In the genomic region with DNA sequence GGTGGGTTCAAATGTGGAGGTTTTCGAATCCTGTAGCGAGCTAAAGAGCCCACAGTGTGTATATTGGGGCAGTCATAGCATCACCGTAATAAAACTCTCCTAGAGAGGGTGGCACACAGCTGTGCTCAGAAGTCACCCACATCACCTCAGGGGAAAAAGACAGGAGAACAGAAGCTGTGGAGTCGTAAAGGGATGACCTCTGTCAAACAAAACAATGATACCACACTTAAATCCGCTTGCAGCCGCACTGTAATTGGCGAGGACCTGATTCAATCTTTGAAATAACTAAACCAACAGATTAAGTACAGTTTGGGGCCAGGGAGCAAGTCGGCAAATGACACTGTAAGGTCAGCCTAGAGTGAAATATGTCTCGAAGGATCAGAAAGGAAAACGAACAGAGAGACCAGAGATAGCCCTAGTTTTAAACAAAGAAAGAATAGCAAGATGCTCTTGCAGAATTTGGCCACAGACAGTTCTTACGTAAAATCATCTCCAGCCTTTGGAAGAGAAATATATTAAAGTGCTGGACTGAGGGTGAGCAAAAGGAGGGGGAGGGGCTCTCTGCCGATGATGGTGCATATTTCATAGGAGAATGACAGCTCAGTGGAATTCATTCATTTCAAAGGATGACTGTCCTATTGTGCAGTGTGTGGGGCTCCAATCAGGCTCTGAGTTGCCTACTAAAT, we compare ENCODE assay signal across 8 mouse cellular contexts. TPM values are rescaled to one million over a fixed set of nuclear protein-coding genes. Genes with fewer than 3 reads are reported as not detected.
DNase-seq lines count a peak whose midpoint lies in the region; ATAC-seq and TF ChIP-seq lines count a peak whose summit lies in the region.

No protein-coding gene starts in this region.

- H3K4me3 ChIP-seq in gastrocnemius, adult 2 months = peak overlapping the region; percentile 97
- H3K4me3 ChIP-seq in embryonic facial prominence, embryonic 14.5 days (ENCODE audit: low read depth, low read length) = peak overlapping the region; percentile 70
- peak overlapping the region; percentile 79 for H3K4me3 ChIP-seq in hindbrain, embryonic 11.5 days (ENCODE audit: low read depth, low read length)
- peak overlapping the region; percentile 81 for H3K4me3 ChIP-seq in myocyte

- H3K4me2 ChIP-seq in embryonic facial prominence, embryonic 14.5 days (ENCODE audit: low read depth, low read length) = peak overlapping the region; percentile 77
- peak overlapping the region; percentile 61 for H3K4me2 ChIP-seq in hindbrain, embryonic 11.5 days (replicated peaks; ENCODE audit: low read depth, low read length)
- H3K4me2 ChIP-seq in myocyte (ENCODE audit: low read depth) = peak overlapping the region; percentile 89

- no peaks in the 10 kb centered on the region for H3K27me3 ChIP-seq in embryonic facial prominence, embryonic 14.5 days (replicated peaks; ENCODE audit: control insufficient read depth, insufficient read depth, low read length)
- H3K27me3 ChIP-seq in hindbrain, embryonic 11.5 days (ENCODE audit: control insufficient read depth, insufficient read depth, low read length) = no peaks in the 10 kb centered on the region
- H3K27me3 ChIP-seq in myocyte (ENCODE audit: control insufficient read depth, insufficient read depth, insufficient read length) = no peaks in the 10 kb centered on the region

- ATAC-seq in embryonic facial prominence, embryonic 14.5 days (ENCODE audit: low read depth) = no peak
- no peak for ATAC-seq in hindbrain, embryonic 11.5 days (ENCODE audit: low FRiP score)

- peaks cover 25% of the 10 kb centered on the region for H3K4me1 ChIP-seq in embryonic facial prominence, embryonic 14.5 days (ENCODE audit: control insufficient read depth, insufficient read depth, low read length)
- peaks cover 3% of the 10 kb centered on the region; the same call in 1 of the 2 replicates for H3K4me1 ChIP-seq in hindbrain, embryonic 11.5 days (replicated peaks; ENCODE audit: control insufficient read depth, insufficient read depth, low read length)

- no peak overlapping the region for H3ac ChIP-seq in myocyte (ENCODE audit: control insufficient read depth, insufficient read length)

- no peak for TF ChIP-seq POLR2A in myocyte (IDR thresholded peaks at IDR 0.05; ENCODE audit: insufficient read length, low read depth)

- no peak for DNase-seq in gastrocnemius, adult 2 months
- no peak for DNase-seq in gastrocnemius, postnatal 36 days
- DNase-seq in embryonic facial prominence, embryonic 14.5 days (ENCODE audit: low spot score) = peak; percentile 54
- DNase-seq in hindbrain, embryonic 11.5 days (ENCODE audit: low spot score) = peak; percentile 65
- peak; percentile 47 to 66 for DNase-seq in left cerebral cortex, postnatal 25 days (ENCODE audit: low spot score in 2 of 2)
- DNase-seq in thymus, postnatal 0 days (ENCODE audit: low spot score) = no peak
- no peak for DNase-seq in urinary bladder, adult 18-20 months (ENCODE audit: low spot score in 2 of 2)

- intact Hi-C loops in gastrocnemius, adult 2 months (cut with DNase I) = loop anchor here (5.0 to 10.0 kb wide), 4 partner anchors 96 to 372 kb away; no protein-coding TSS in a partner anchor
- intact Hi-C loops in gastrocnemius, postnatal 36 days (cut with DNase I) = loop anchor here (5.0 to 10.0 kb wide), 3 partner anchors 202 to 342 kb away; no protein-coding TSS in a partner anchor
- intact Hi-C loops in left cerebral cortex, postnatal 25 days (cut with DNase I) = no loop called here

- no peaks in the 10 kb centered on the region for H3K9me3 ChIP-seq in embryonic facial prominence, embryonic 14.5 days (ENCODE audit: control insufficient read depth, low read length)
- no peaks in the 10 kb centered on the region for H3K9me3 ChIP-seq in hindbrain, embryonic 11.5 days (ENCODE audit: control insufficient read depth, low read length)

- TF ChIP-seq CTCF in gastrocnemius, adult 2 months (IDR thresholded peaks at IDR 0.05) = no peak

- H3K27ac ChIP-seq in gastrocnemius, adult 2 months = peak overlapping the region; percentile 100
- H3K27ac ChIP-seq in embryonic facial prominence, embryonic 14.5 days (replicated peaks; ENCODE audit: low read depth, low read length) = peak overlapping the region; percentile 98
- peak overlapping the region; percentile 94 for H3K27ac ChIP-seq in hindbrain, embryonic 11.5 days (ENCODE audit: low read depth, low read length)

- 16% methylated on average over 12 of the region's 12 CpGs for WGBS in embryonic facial prominence, embryonic 14.5 days
- WGBS in hindbrain, embryonic 11.5 days = 19% methylated on average over 12 of the region's 12 CpGs

- peaks cover 4% of the 10 kb centered on the region for H3K79me2 ChIP-seq in myocyte (ENCODE audit: control insufficient read depth, insufficient read depth)

- H3K36me3 ChIP-seq in embryonic facial prominence, embryonic 14.5 days (ENCODE audit: control insufficient read depth, insufficient read depth, low read length) = peaks cover 13% of the 10 kb centered on the region
- H3K36me3 ChIP-seq in hindbrain, embryonic 11.5 days (ENCODE audit: control insufficient read depth, insufficient read depth, low read length) = no peaks in the 10 kb centered on the region; the same call in 1 of the 2 replicates
- no peaks in the 10 kb centered on the region for H3K36me3 ChIP-seq in myocyte (ENCODE audit: control insufficient read depth, insufficient read depth)

- peak overlapping the region; percentile 90 for H3K9ac ChIP-seq in embryonic facial prominence, embryonic 14.5 days (ENCODE audit: low read depth, low read length)
- peak overlapping the region; percentile 90 for H3K9ac ChIP-seq in hindbrain, embryonic 11.5 days (ENCODE audit: low read depth, low read length)

TF ChIP-seq in myocyte, 11 proteins besides CTCF, POLR2A, EP300 and RAD21:
- TF ChIP-seq TCF3 (IDR thresholded peaks at IDR 0.05; ENCODE audit: insufficient read length, low read depth) (no peak), MYOD1 (IDR thresholded peaks at IDR 0.05; ENCODE audit: control insufficient read depth in 1 of 3, insufficient read length in 2 of 3, low read depth in 2 of 3) (peak in 1 of 3 experiments; percentile 17), CEBPB (IDR thresholded peaks at IDR 0.05; ENCODE audit: insufficient read depth, poor library complexity, severe bottlenecking) (no peak), REST (IDR thresholded peaks at IDR 0.05; ENCODE audit: insufficient read depth, insufficient read length) (no peak)

RNA-seq across cellular contexts. Expression of a gene that starts 3.4 kb away (rescaled TPM):
- 10 to 100 TPM; 10.0 to 17.8 TPM for total RNA-seq in gastrocnemius, adult 2 months (2021)
- 10 to 100 TPM; 13.7 to 19.0 TPM for total RNA-seq in gastrocnemius, postnatal 36 days (2021)
- polyA plus RNA-seq in embryonic facial prominence, embryonic 14.5 days (2014; fragmentation: Nextera tagmentation; extraction: Ambion mirVana) = 62.0 and 67.3 TPM in 2 replicates
- polyA plus RNA-seq in hindbrain, embryonic 11.5 days (2014; fragmentation: Nextera tagmentation; extraction: Ambion mirVana) = 63.3 and 71.3 TPM in 2 replicates
- total RNA-seq in left cerebral cortex, postnatal 25 days (2021) = 10 to 100 TPM; 43.4 to 60.5 TPM
- polyA plus RNA-seq in myocyte (2012; fragmentation: generic; extraction: Trizol) = 0.96 TPM
- polyA plus RNA-seq in thymus, postnatal 0 days (2015; fragmentation: Nextera tagmentation; extraction: Ambion mirVana) = 29.8 and 31.2 TPM in 2 replicates

Comparison
In these comparisons a context has a peak if more than half of its experiments do, and no peak if none do; other contexts are left out.
1. DNase-seq: peak in embryonic facial prominence, embryonic 14.5 days (single experiment), hindbrain, embryonic 11.5 days (single experiment) and left cerebral cortex, postnatal 25 days (2 of 2); none in gastrocnemius, adult 2 months (single experiment), gastrocnemius, postnatal 36 days (0 of 2), thymus, postnatal 0 days (single experiment) and urinary bladder, adult 18-20 months (0 of 2).
2. RNA of a gene that starts 3.4 kb away (polyA plus RNA-seq): 63.3 to 71.3 TPM in hindbrain, embryonic 11.5 days, 62.0 to 67.3 TPM in embryonic facial prominence, embryonic 14.5 days and 29.8 to 31.2 TPM in thymus, postnatal 0 days; 0.96 TPM in myocyte (single experiment); every median in the first group is over 10 times any median in the second.
3. Peak in every context shown above with its lines, with median percentiles within 50 percentile points of each other: H3K27ac ChIP-seq, H3K4me3 ChIP-seq and H3K4me2 ChIP-seq.